Mouse (Mus musculus): ENCODE data around the gene Ifnl2. TPM values are rescaled to one million over a fixed set of nuclear protein-coding genes. Genes with fewer than 3 reads are reported as not detected.
"Not testable (repeated sequence)": the region's sequence is repeated elsewhere in the genome, so short reads cannot be mapped to it uniquely, and the experiment has no call there.

Ifnl2 gene
- not detected in 2 replicates for polyA plus RNA-seq (2012; rRNA removed)

GRCm38 (mm10) chr7:28510405-28510974 is at the start of gene Ifnl2:
TSS of gene Ifnl2 (minus strand) at chr7:28510455.
- DNase-seq (ENCODE audit: low read depth, low spot score), result not testable (repeated sequence)
- whole genome bisulfite sequencing, result 35% methylated on average over 8 of the region's 8 CpGs

GRCm38 (mm10) chr7:28558486-28558885 is 48.2 kb upstream of the Ifnl2 start:
- WGBS, result 21% methylated on average over 4 of the region's 4 CpGs
- DNase-seq (ENCODE audit: low read depth, low spot score), result no peak

- DNase-seq (ENCODE audit: low read depth, low spot score), result no peak
- WGBS, result 71% methylated on average over 6 of the region's 6 CpGs
Observed at GRCm38 (mm10) chr7:28557708-28558107, 47.5 kb upstream of the Ifnl2 start.

- 60% methylated on average over 5 of the region's 5 CpGs for WGBS
- no peak for DNase-seq (ENCODE audit: low read depth, low spot score)
Observed at GRCm38 (mm10) chr7:28557069-28557468, 46.8 kb upstream of the Ifnl2 start.

- DNase-seq (ENCODE audit: low read depth, low spot score), result no peak
- 14% methylated on average over 5 of the region's 5 CpGs for WGBS
Observed at GRCm38 (mm10) chr7:28555939-28556535, 45.8 kb upstream of the Ifnl2 start.

- DNase-seq (ENCODE audit: low read depth, low spot score), result no peak
- WGBS, result 62% methylated on average over 6 of the region's 6 CpGs
Observed at GRCm38 (mm10) chr7:28553076-28553475, 42.8 kb upstream of the Ifnl2 start.

- DNase-seq (ENCODE audit: low read depth, low spot score), result no peak
- 64% methylated on average over 7 of the region's 7 CpGs for WGBS
Observed at GRCm38 (mm10) chr7:28547628-28548027, 37.4 kb upstream of the Ifnl2 start.

GRCm38 (mm10) chr7:28547154-28547553 is 36.9 kb upstream of the Ifnl2 start, which contains the start of gene Nccrp1:
TSS of gene Nccrp1 (minus strand) at chr7:28547254.
- 15% methylated on average over 5 of the region's 5 CpGs for WGBS
- DNase-seq (ENCODE audit: low read depth, low spot score), result no peak

GRCm38 (mm10) chr7:28546649-28547048 is 36.4 kb upstream of the Ifnl2 start:
- DNase-seq (ENCODE audit: low read depth, low spot score), result no peak
- 7% methylated on average over 22 of the region's 22 CpGs for WGBS

GRCm38 (mm10) chr7:28545891-28546210 is 35.6 kb upstream of the Ifnl2 start:
- 58% methylated on average over 7 of the region's 7 CpGs for WGBS
- no peak for DNase-seq (ENCODE audit: low read depth, low spot score)

GRCm38 (mm10) chr7:28545048-28545890 is 35.0 kb upstream of the Ifnl2 start:
- DNase-seq (ENCODE audit: low read depth, low spot score), result no peak
- WGBS, result 34% methylated on average over 14 of the region's 14 CpGs

- no peak for DNase-seq (ENCODE audit: low read depth, low spot score)
- WGBS, result 14% methylated on average over 26 of the region's 27 CpGs
Observed at GRCm38 (mm10) chr7:28544051-28544601, 33.9 kb upstream of the Ifnl2 start.

GRCm38 (mm10) chr7:28540526-28540925 is 30.3 kb upstream of the Ifnl2 start, which contains the start of gene Sycn:
TSS of gene Sycn (plus strand) at chr7:28540885.
- DNase-seq (ENCODE audit: low read depth, low spot score), result peak; percentile 61
- 26% methylated on average over 4 of the region's 4 CpGs for WGBS

- 71% methylated on average over 6 of the region's 6 CpGs for WGBS
- DNase-seq (ENCODE audit: low read depth, low spot score), result not testable (repeated sequence)
Observed at GRCm38 (mm10) chr7:28538886-28539285, 28.6 kb upstream of the Ifnl2 start.

GRCm38 (mm10) chr7:28532005-28532404 is 21.8 kb upstream of the Ifnl2 start:
- 78% methylated on average over 8 of the region's 8 CpGs for WGBS
- DNase-seq (ENCODE audit: low read depth, low spot score), result no peak

GRCm38 (mm10) chr7:28527922-28528719 is 17.9 kb upstream of the Ifnl2 start:
- WGBS, result 4% methylated on average over 19 of the region's 19 CpGs
- DNase-seq (ENCODE audit: low read depth, low spot score), result peak; percentile 72

- WGBS, result 67% methylated on average over 5 of the region's 6 CpGs
- not testable (repeated sequence) for DNase-seq (ENCODE audit: low read depth, low spot score)
Observed at GRCm38 (mm10) chr7:28522536-28522935, 12.3 kb upstream of the Ifnl2 start, which contains the start of gene Ifnl3. TSS of gene Ifnl3 (plus strand) at chr7:28522836.

GRCm38 (mm10) chr7:28511441-28511840 is 1.2 kb upstream of the Ifnl2 start:
- DNase-seq (ENCODE audit: low read depth, low spot score), result no peak
- 76% methylated on average over 8 of the region's 8 CpGs for whole genome bisulfite sequencing

- DNase-seq (ENCODE audit: low read depth, low spot score), result not testable (repeated sequence)
- 68% methylated on average over 2 of the region's 2 CpGs for WGBS
Observed at GRCm38 (mm10) chr7:28509121-28509520, 1.1 kb downstream of the Ifnl2 start.
